Comparison of ENCODE assay signal across 8 mouse cellular contexts in the genomic region with DNA sequence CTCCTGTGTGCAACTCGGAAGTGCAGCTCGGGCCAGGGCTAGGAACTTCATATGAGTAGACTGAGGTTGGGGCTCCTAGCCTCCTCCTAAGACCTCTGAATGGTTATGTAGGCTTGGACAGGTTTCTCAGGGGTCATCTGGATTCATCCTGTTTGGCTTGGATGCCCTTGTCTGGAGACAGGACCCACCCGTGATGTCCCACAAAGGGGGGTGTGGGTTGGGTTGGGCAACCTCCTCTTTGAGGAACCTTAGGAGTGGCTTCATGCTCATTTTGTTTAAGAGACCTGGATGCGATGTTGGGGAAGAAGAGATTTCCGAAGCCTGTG. TPM values are rescaled to one million over a fixed set of nuclear protein-coding genes. Genes with fewer than 3 reads are reported as not detected.
A peak's percentile ranks its signal among the peaks of the same experiment; 100 is the strongest.
DNase-seq lines count a peak whose midpoint lies in the region; ATAC-seq and TF ChIP-seq lines count a peak whose summit lies in the region.

No protein-coding gene starts in this region.

- no peaks in the 10 kb centered on the region for H3K27me3 ChIP-seq in kidney, adult 2 months (replicated peaks; ENCODE audit: control insufficient read depth, insufficient read depth, low read length)
- H3K27me3 ChIP-seq in embryonic facial prominence, embryonic 10.5 days (replicated peaks; ENCODE audit: low read depth, poor library complexity, severe bottlenecking), result no peaks in the 10 kb centered on the region
- no peaks in the 10 kb centered on the region for H3K27me3 ChIP-seq in hindbrain, embryonic 15.5 days
- no peaks in the 10 kb centered on the region for H3K27me3 ChIP-seq in midbrain, embryonic 13.5 days

- peaks cover 1% of the 10 kb centered on the region; the same call in 1 of the 2 replicates for H3K36me3 ChIP-seq in kidney, adult 2 months (ENCODE audit: control insufficient read depth, insufficient read depth, low read length)
- peaks cover 55% of the 10 kb centered on the region for H3K36me3 ChIP-seq in embryonic facial prominence, embryonic 10.5 days (replicated peaks)
- peaks cover 24% of the 10 kb centered on the region for H3K36me3 ChIP-seq in hindbrain, embryonic 15.5 days
- H3K36me3 ChIP-seq in midbrain, embryonic 13.5 days, result peaks cover 34% of the 10 kb centered on the region

- H3K4me2 ChIP-seq in hindbrain, embryonic 15.5 days, result peak overlapping the region; percentile 97
- H3K4me2 ChIP-seq in midbrain, embryonic 13.5 days (replicated peaks), result peak overlapping the region; percentile 96

- TF ChIP-seq CTCF in kidney, adult 2 months (conservative IDR thresholded peaks at IDR 0.05; ENCODE audit: insufficient read depth, insufficient read length, low read depth, low read length), result no peak

- no peak for TF ChIP-seq POLR2A in kidney, adult 2 months (IDR thresholded peaks at IDR 0.05; ENCODE audit: low read depth, low read length)

- no peak overlapping the region for H3K4me3 ChIP-seq in kidney, adult 2 months (ENCODE audit: insufficient read depth, low read depth, low read length)
- peak overlapping the region; percentile 96 for H3K4me3 ChIP-seq in embryonic facial prominence, embryonic 10.5 days
- no peak overlapping the region for H3K4me3 ChIP-seq in hindbrain, embryonic 15.5 days
- 0 out of 2 replicates have a peak overlapping the region, but pooled peaks have one; percentile 13 for H3K4me3 ChIP-seq in midbrain, embryonic 13.5 days (replicated peaks)

- H3K9me3 ChIP-seq in embryonic facial prominence, embryonic 10.5 days, result no peaks in the 10 kb centered on the region
- H3K9me3 ChIP-seq in hindbrain, embryonic 15.5 days, result no peaks in the 10 kb centered on the region
- no peaks in the 10 kb centered on the region for H3K9me3 ChIP-seq in midbrain, embryonic 13.5 days

- H3K9ac ChIP-seq in hindbrain, embryonic 15.5 days, result no peak overlapping the region
- H3K9ac ChIP-seq in midbrain, embryonic 13.5 days (replicated peaks), result 0 out of 2 replicates have a peak overlapping the region, but pooled peaks have one; percentile 53

- WGBS in kidney, adult 2 months, result 71% methylated on average over 5 of the region's 5 CpGs
- WGBS in embryonic facial prominence, embryonic 10.5 days, result 77% methylated on average over 5 of the region's 5 CpGs
- 71% methylated on average over 5 of the region's 5 CpGs for WGBS in hindbrain, embryonic 15.5 days
- 40% methylated on average over 5 of the region's 5 CpGs for WGBS in midbrain, embryonic 13.5 days

- no peak for ATAC-seq in hindbrain, embryonic 15.5 days (ENCODE audit: low FRiP score, low read depth)
- ATAC-seq in midbrain, embryonic 13.5 days, result no peak

- H3K4me1 ChIP-seq in kidney, adult 2 months (ENCODE audit: control insufficient read depth, insufficient read depth, low read length), result peaks cover 15% of the 10 kb centered on the region
- H3K4me1 ChIP-seq in embryonic facial prominence, embryonic 10.5 days, result peaks cover 48% of the 10 kb centered on the region
- peaks cover 46% of the 10 kb centered on the region for H3K4me1 ChIP-seq in hindbrain, embryonic 15.5 days (replicated peaks)
- peaks cover 55% of the 10 kb centered on the region for H3K4me1 ChIP-seq in midbrain, embryonic 13.5 days (replicated peaks)

- DNase-seq in kidney, postnatal 10 days, result peak; percentile 14
- no peak for DNase-seq in kidney, adult 2 months
- DNase-seq in embryonic facial prominence, embryonic 10.5 days (ENCODE audit: low spot score), result no peak
- no peak for DNase-seq in gastrocnemius, adult 18-20 months (ENCODE audit: low spot score)
- no peak for DNase-seq in cerebellum, adult 11 months
- no peak for DNase-seq in natural killer cell, adult 2 months (ENCODE audit: low spot score in 2 of 2)

- no peak overlapping the region for H3K27ac ChIP-seq in kidney, adult 2 months (ENCODE audit: insufficient read depth, low read depth, low read length)
- H3K27ac ChIP-seq in embryonic facial prominence, embryonic 10.5 days (replicated peaks), result peak overlapping the region; percentile 91
- H3K27ac ChIP-seq in hindbrain, embryonic 15.5 days (replicated peaks), result peak overlapping the region; percentile 78; the same call in 1 of the 2 replicates
- H3K27ac ChIP-seq in midbrain, embryonic 13.5 days, result peak overlapping the region; percentile 88

RNA-seq across cellular contexts. Expression of a gene that starts 14.5 kb away (rescaled TPM):
- polyA plus RNA-seq in kidney, adult 2 months (2012; rRNA removed), result 7.9 and 8.3 TPM in 2 replicates
- polyA plus RNA-seq in embryonic facial prominence, embryonic 10.5 days (2016; fragmentation: Nextera tagmentation; extraction: Ambion mirVana), result 43.8 and 44.7 TPM in 2 replicates
- polyA plus RNA-seq in hindbrain, embryonic 15.5 days (2015; fragmentation: Nextera tagmentation; extraction: Ambion mirVana), result 33.9 and 37.5 TPM in 2 replicates
- polyA plus RNA-seq in midbrain, embryonic 13.5 days (2015; fragmentation: Nextera tagmentation; extraction: Ambion mirVana), result 31.9 and 32.4 TPM in 2 replicates
- 10 to 100 TPM; 13.9 to 15.3 TPM for total RNA-seq in gastrocnemius, adult 18-20 months (2021)

RNA-seq across cellular contexts. Expression of a gene that starts 14.6 kb away (rescaled TPM):
- polyA plus RNA-seq in kidney, adult 2 months (2012; rRNA removed), result 22.8 and 25.3 TPM in 2 replicates
- polyA plus RNA-seq in embryonic facial prominence, embryonic 10.5 days (2016; fragmentation: Nextera tagmentation; extraction: Ambion mirVana), result 46.7 and 48.9 TPM in 2 replicates
- polyA plus RNA-seq in hindbrain, embryonic 15.5 days (2015; fragmentation: Nextera tagmentation; extraction: Ambion mirVana), result 41.2 and 43.9 TPM in 2 replicates
- polyA plus RNA-seq in midbrain, embryonic 13.5 days (2015; fragmentation: Nextera tagmentation; extraction: Ambion mirVana), result 43.8 and 44.3 TPM in 2 replicates
- total RNA-seq in gastrocnemius, adult 18-20 months (2021), result 10 to 100 TPM; 14.7 to 15.4 TPM

RNA-seq across cellular contexts. Expression of a gene that starts 14.6 kb away (rescaled TPM):
- polyA plus RNA-seq in kidney, adult 2 months (2012; rRNA removed), result 0.45 and 0.64 TPM in 2 replicates
- 1.6 and 2.4 TPM in 2 replicates for polyA plus RNA-seq in embryonic facial prominence, embryonic 10.5 days (2016; fragmentation: Nextera tagmentation; extraction: Ambion mirVana)
- polyA plus RNA-seq in hindbrain, embryonic 15.5 days (2015; fragmentation: Nextera tagmentation; extraction: Ambion mirVana), result 2.0 and 2.5 TPM in 2 replicates
- 2.4 and 3.7 TPM in 2 replicates for polyA plus RNA-seq in midbrain, embryonic 13.5 days (2015; fragmentation: Nextera tagmentation; extraction: Ambion mirVana)
- total RNA-seq in gastrocnemius, adult 18-20 months (2021), result 1 to 10 TPM; 1.6 to 2.6 TPM

RNA-seq across cellular contexts. Expression of a gene that starts 33.7 kb away (rescaled TPM):
- 5.1 and 5.3 TPM in 2 replicates for polyA plus RNA-seq in kidney, adult 2 months (2012; rRNA removed)
- 4.1 and 5.4 TPM in 2 replicates for polyA plus RNA-seq in embryonic facial prominence, embryonic 10.5 days (2016; fragmentation: Nextera tagmentation; extraction: Ambion mirVana)
- polyA plus RNA-seq in hindbrain, embryonic 15.5 days (2015; fragmentation: Nextera tagmentation; extraction: Ambion mirVana), result 6.3 and 8.2 TPM in 2 replicates
- polyA plus RNA-seq in midbrain, embryonic 13.5 days (2015; fragmentation: Nextera tagmentation; extraction: Ambion mirVana), result 10.0 and 10.8 TPM in 2 replicates
- 1 to 10 TPM; 3.0 to 3.5 TPM for total RNA-seq in gastrocnemius, adult 18-20 months (2021)

Comparison
In these comparisons a context has a peak if more than half of its experiments do, and no peak if none do; other contexts are left out.
1. H3K4me3 ChIP-seq: peak in embryonic facial prominence, embryonic 10.5 days (single experiment) and midbrain, embryonic 13.5 days (single experiment); none in kidney, adult 2 months (single experiment) and hindbrain, embryonic 15.5 days (single experiment).